Mouse (Mus musculus) stomach, postnatal 0 days (tissue): ENCODE data around the gene Gm17349.
"Not testable (repeated sequence)": the region's sequence is repeated elsewhere in the genome, so short reads cannot be mapped to it uniquely, and the experiment has no call there.

ENCODE experiments used
- CTCF ChIP-seq: IDR thresholded peaks from 2 replicates; pipeline ENCODE4 v1.5.1; 2016; ENCODE audit warnings: antibody characterized with exemption, low read depth, mild to moderate bottlenecking, moderate library complexity
- EP300 ChIP-seq: optimal IDR thresholded peaks from 2 replicates; pipeline ENCODE3; 2016; ENCODE audit warnings: antibody characterized with exemption

DNA sequence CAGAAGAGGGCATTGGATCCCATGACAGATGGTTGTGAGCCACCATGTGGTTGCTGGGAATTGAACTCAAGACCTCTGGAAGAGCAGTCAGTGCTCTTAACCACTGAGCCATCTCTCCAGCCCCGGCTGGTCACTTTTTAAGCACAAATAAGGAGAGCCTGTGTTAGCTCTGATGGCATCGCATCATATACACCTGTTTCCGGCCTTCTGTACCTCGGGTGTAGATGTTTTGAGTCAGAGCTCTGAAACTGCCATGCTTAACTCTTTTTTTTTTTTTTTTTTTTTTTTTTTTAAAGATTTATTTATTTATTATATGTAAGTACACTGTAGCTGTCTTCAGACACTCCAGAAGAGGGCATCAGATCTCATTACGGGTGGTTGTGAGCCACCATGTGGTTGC lies 21.7 kb upstream of the Gm17349 start:
- TF ChIP-seq CTCF, EP300: not testable (repeated sequence)
